Mouse (Mus musculus): Measurements from ENCODE around the gene Pak1.

- no peak for TF ChIP-seq CTCF (IDR thresholded peaks at IDR 0.05; ENCODE audit: low read depth)
- no peak for TF ChIP-seq EP300 (IDR thresholded peaks at IDR 0.05; ENCODE audit: low read depth)
Measured at GRCm38 (mm10) chr7:97766406-97767166, 21.8 kb upstream of the Pak1 start.
